Mouse (Mus musculus) kidney, postnatal 0 days (tissue): ENCODE results near the gene Map7. TPM values are rescaled to one million over a fixed set of nuclear protein-coding genes. Genes with fewer than 3 reads are reported as not detected.
A peak's percentile ranks its signal among the peaks of the same experiment; 100 is the strongest.

ENCODE experiments used
- ATAC-seq: fragments of 200-750 bp; cut with Nextera tagmentation; replicated peaks from 2 replicates; pipeline ENCODE4 v1.8.0; 2017; ENCODE audit warnings: low read depth, moderate number of reproducible peaks, moderate TSS enrichment, moderate library complexity; ENCODE audit not compliant: low FRiP score
- DNase-seq: peaks from one replicate; pipeline ENCODE4 v3.0.0-alpha.2; 2016; ENCODE audit warnings: low spot score
- H3K27ac ChIP-seq: fragments of 300-500 bp; sonication (generic); 2 replicates; pipeline ENCODE4 v1.5.1; 2014; ENCODE audit warnings: mild to moderate bottlenecking
- H3K27me3 ChIP-seq: fragments of 300-500 bp; sonication (generic); 2 replicates; pipeline ENCODE4 v1.6.1; 2014; ENCODE audit warnings: low read length, mixed read lengths; ENCODE audit not compliant: insufficient read depth
- H3K36me3 ChIP-seq: fragments of 300-500 bp; sonication (generic); 2 replicates; pipeline ENCODE4 v1.6.1; 2014; ENCODE audit warnings: low read length, mixed read lengths; ENCODE audit not compliant: insufficient read depth
- H3K4me1 ChIP-seq: fragments of 300-500 bp; sonication (generic); replicated peaks from 2 replicates; pipeline ENCODE4 v1.6.1; 2014; ENCODE audit warnings: antibody characterized with exemption, low read length, mixed read lengths; ENCODE audit not compliant: insufficient read depth
- H3K4me2 ChIP-seq: fragments of 300-500 bp; sonication (generic); 2 replicates; pipeline ENCODE4 v1.6.1; 2014; ENCODE audit warnings: mild to moderate bottlenecking, low read length, moderate library complexity, mixed read lengths
- H3K4me3 ChIP-seq: fragments of 300-500 bp; sonication (generic); replicated peaks from 2 replicates; pipeline ENCODE4 v1.5.1; 2014; ENCODE audit warnings: low read depth, low read length
- H3K9ac ChIP-seq: fragments of 300-500 bp; sonication (generic); 2 replicates; pipeline ENCODE4 v1.6.1; 2014; ENCODE audit warnings: low read depth, low read length
- H3K9me3 ChIP-seq: fragments of 300-500 bp; sonication (generic); replicated peaks from 2 replicates; pipeline ENCODE4 v1.6.1; 2016; ENCODE audit warnings: low read length, inconsistent platforms, mixed read lengths
- CTCF ChIP-seq: IDR thresholded peaks from 2 replicates; pipeline ENCODE4 v1.5.1; 2016; ENCODE audit warnings: antibody characterized with exemption, low read depth, mild to moderate bottlenecking, moderate library complexity
- WGBS: fragments of 180-500 bp; shearing (Covaris S2); extraction: QIAGEN DNeasy Blood & Tissue Kit; methylation state at CpG from one replicate; pipeline ENCODE4 v1.1.7; 2014; 5-methylcytosine and 5-hydroxymethylcytosine counted together
- polyA plus RNA-seq: library from polyadenylated mRNA; unstranded; fragments of >200 nt; fragmentation: Nextera tagmentation; extraction: Ambion mirVana; gene quantifications from 2 replicates; pipeline ENCODE4 v1.2.1, GENCODE M21; 2015

Map7 gene
- polyA plus RNA-seq, 1 experiment from 2014 or later: 31.2 TPM

GRCm38 (mm10) chr10:20240858-20241257 is 92.6 kb downstream of the Map7 start:
- H3K27me3 ChIP-seq: no peaks in the 10 kb centered on the region
- 58% methylated on average over 6 of the region's 6 CpGs for WGBS
- H3K4me3 ChIP-seq: no peak overlapping the region
- no peaks in the 10 kb centered on the region for H3K36me3 ChIP-seq
- H3K4me1 ChIP-seq: no peaks in the 10 kb centered on the region
- ATAC-seq: no peak
- peak; percentile 18 for DNase-seq
- H3K9me3 ChIP-seq: no peaks in the 10 kb centered on the region
- H3K27ac ChIP-seq: no peak overlapping the region
- no peak overlapping the region for H3K4me2 ChIP-seq
- no peak for TF ChIP-seq CTCF
- no peak overlapping the region for H3K9ac ChIP-seq

GRCm38 (mm10) chr10:20243321-20243720 is 95.0 kb downstream of the Map7 start:
- Histone ChIP-seq H3K9ac (no peak overlapping the region), H3K4me2 (no peak overlapping the region), H3K4me1 (no peaks in the 10 kb centered on the region), H3K36me3 (no peaks in the 10 kb centered on the region), H3K27ac (no peak overlapping the region), H3K27me3 (no peaks in the 10 kb centered on the region), H3K4me3 (no peak overlapping the region), H3K9me3 (no peaks in the 10 kb centered on the region)
- WGBS: 84% methylated on average over 7 of the region's 7 CpGs
- DNase-seq (no peak), ATAC-seq (no peak)
- TF ChIP-seq CTCF: no peak

GRCm38 (mm10) chr10:20245082-20245481 is 96.8 kb downstream of the Map7 start:
- Histone ChIP-seq H3K4me1 (no peaks in the 10 kb centered on the region), H3K27ac (no peak overlapping the region), H3K4me3 (no peak overlapping the region), H3K9ac (no peak overlapping the region), H3K4me2 (no peak overlapping the region), H3K9me3 (no peaks in the 10 kb centered on the region), H3K36me3 (no peaks in the 10 kb centered on the region), H3K27me3 (no peaks in the 10 kb centered on the region)
- TF ChIP-seq CTCF: no peak
- WGBS: 90% methylated on average over 11 of the region's 11 CpGs
- ATAC-seq (no peak), DNase-seq (no peak)

- WGBS: 94% methylated on average over 10 of the region's 10 CpGs
- no peak overlapping the region for H3K4me3 ChIP-seq
- no peaks in the 10 kb centered on the region for H3K27me3 ChIP-seq
- no peaks in the 10 kb centered on the region for H3K9me3 ChIP-seq
- no peak for TF ChIP-seq CTCF
- no peak overlapping the region for H3K4me2 ChIP-seq
- no peak overlapping the region for H3K27ac ChIP-seq
- no peak for ATAC-seq
- DNase-seq: no peak
- no peak overlapping the region for H3K9ac ChIP-seq
- H3K36me3 ChIP-seq: no peaks in the 10 kb centered on the region
- no peaks in the 10 kb centered on the region for H3K4me1 ChIP-seq
Measured at GRCm38 (mm10) chr10:20249091-20249490, 100.8 kb downstream of the Map7 start.

- no peak for TF ChIP-seq CTCF
- H3K4me1 ChIP-seq: no peaks in the 10 kb centered on the region
- H3K36me3 ChIP-seq: no peaks in the 10 kb centered on the region
- no peak overlapping the region for H3K4me3 ChIP-seq
- H3K27ac ChIP-seq: no peak overlapping the region
- H3K9ac ChIP-seq: no peak overlapping the region
- ATAC-seq (no peak), DNase-seq (no peak)
- whole genome bisulfite sequencing: 81% methylated on average over 8 of the region's 8 CpGs
- H3K27me3 ChIP-seq: no peaks in the 10 kb centered on the region
- no peak overlapping the region for H3K4me2 ChIP-seq
- H3K9me3 ChIP-seq: no peaks in the 10 kb centered on the region
Measured at GRCm38 (mm10) chr10:20255579-20255978, 107.3 kb downstream of the Map7 start.

- H3K9ac ChIP-seq: no peak overlapping the region
- ATAC-seq: no peak
- WGBS: 81% methylated on average over 14 of the region's 14 CpGs
- TF ChIP-seq CTCF: no peak
- DNase-seq: no peak
- no peak overlapping the region for H3K4me3 ChIP-seq
- H3K9me3 ChIP-seq: no peaks in the 10 kb centered on the region
- no peaks in the 10 kb centered on the region for H3K36me3 ChIP-seq
- no peaks in the 10 kb centered on the region for H3K4me1 ChIP-seq
- no peaks in the 10 kb centered on the region for H3K27me3 ChIP-seq
- H3K4me2 ChIP-seq: no peak overlapping the region
- H3K27ac ChIP-seq: no peak overlapping the region
Measured at GRCm38 (mm10) chr10:20257054-20257643, 108.9 kb downstream of the Map7 start.
